Mouse (Mus musculus): Measurements from ENCODE around the gene Bbx. TPM values are rescaled to one million over a fixed set of nuclear protein-coding genes. Genes with fewer than 3 reads are reported as not detected.

The Bbx gene
- polyA plus RNA-seq, 1 experiment from 2014 or later: 43.3 TPM

GRCm38 (mm10) chr16:50251417-50251975 is 180.7 kb downstream of the Bbx start:
- H3K36me3 ChIP-seq (replicated peaks): no peaks in the 10 kb centered on the region
- WGBS: 89% methylated on average over 6 of the region's 6 CpGs
- no peak overlapping the region for H3K4me2 ChIP-seq
- H3K9ac ChIP-seq: no peak overlapping the region
- no peaks in the 10 kb centered on the region for H3K9me3 ChIP-seq
- H3K4me3 ChIP-seq (replicated peaks): no peak overlapping the region
- H3K4me1 ChIP-seq: no peaks in the 10 kb centered on the region
- ATAC-seq (ENCODE audit: low FRiP score): no peak
- no peak overlapping the region for H3K27ac ChIP-seq
- no peaks in the 10 kb centered on the region for H3K27me3 ChIP-seq

- H3K9ac ChIP-seq: no peak overlapping the region
- ATAC-seq (ENCODE audit: low FRiP score): no peak
Measured at GRCm38 (mm10) chr16:50250469-50250868, 181.7 kb downstream of the Bbx start.

GRCm38 (mm10) chr16:50249036-50249435 is 183.2 kb downstream of the Bbx start:
- H3K4me2 ChIP-seq: no peak overlapping the region
- no peak overlapping the region for H3K4me3 ChIP-seq (replicated peaks)
- ATAC-seq (ENCODE audit: low FRiP score): no peak
- no peaks in the 10 kb centered on the region for H3K9me3 ChIP-seq
- no peak overlapping the region for H3K27ac ChIP-seq
- no peaks in the 10 kb centered on the region for H3K27me3 ChIP-seq
- no peaks in the 10 kb centered on the region for H3K4me1 ChIP-seq
- H3K9ac ChIP-seq: no peak overlapping the region
- H3K36me3 ChIP-seq (replicated peaks): no peaks in the 10 kb centered on the region
- 95% methylated on average over 3 of the region's 3 CpGs for WGBS

More at GRCm38 (mm10) chr16:50250469-50250868, 181.7 kb downstream of the Bbx start:
- no peaks in the 10 kb centered on the region for H3K9me3 ChIP-seq
- no peaks in the 10 kb centered on the region for H3K4me1 ChIP-seq
- 76% methylated on average over 5 of the region's 5 CpGs for WGBS
- H3K36me3 ChIP-seq (replicated peaks): no peaks in the 10 kb centered on the region
- H3K4me2 ChIP-seq: no peak overlapping the region
- no peaks in the 10 kb centered on the region for H3K27me3 ChIP-seq
- no peak overlapping the region for H3K27ac ChIP-seq
- no peak overlapping the region for H3K4me3 ChIP-seq (replicated peaks)

- WGBS: 83% methylated on average over 4 of the region's 4 CpGs
- no peaks in the 10 kb centered on the region for H3K9me3 ChIP-seq
- no peaks in the 10 kb centered on the region for H3K4me1 ChIP-seq
- no peak overlapping the region for H3K9ac ChIP-seq
- no peak for ATAC-seq (ENCODE audit: low FRiP score)
- H3K27me3 ChIP-seq: no peaks in the 10 kb centered on the region
- H3K36me3 ChIP-seq (replicated peaks): peaks cover 5% of the 10 kb centered on the region; the same call in 1 of the 2 replicates
- no peak overlapping the region for H3K4me2 ChIP-seq
- H3K4me3 ChIP-seq (replicated peaks): no peak overlapping the region
- no peak overlapping the region for H3K27ac ChIP-seq
Measured at GRCm38 (mm10) chr16:50242444-50242843, 189.7 kb downstream of the Bbx start.

- H3K9ac ChIP-seq: no peak overlapping the region
- no peaks in the 10 kb centered on the region for H3K9me3 ChIP-seq
- WGBS: 92% methylated on average over 3 of the region's 3 CpGs
- no peaks in the 10 kb centered on the region for H3K4me1 ChIP-seq
- no peak overlapping the region for H3K4me2 ChIP-seq
- peaks cover 5% of the 10 kb centered on the region; the same call in 1 of the 2 replicates for H3K36me3 ChIP-seq (replicated peaks)
- H3K27me3 ChIP-seq: no peaks in the 10 kb centered on the region
- H3K4me3 ChIP-seq (replicated peaks): no peak overlapping the region
- H3K27ac ChIP-seq: no peak overlapping the region
- no peak for ATAC-seq (ENCODE audit: low FRiP score)
Measured at GRCm38 (mm10) chr16:50241604-50242003, 190.6 kb downstream of the Bbx start.

- Histone ChIP-seq H3K4me3 (replicated peaks) (no peak overlapping the region), H3K4me1 (no peaks in the 10 kb centered on the region), H3K36me3 (replicated peaks) (peaks cover 4% of the 10 kb centered on the region; the same call in 1 of the 2 replicates), H3K27ac (no peak overlapping the region), H3K4me2 (no peak overlapping the region), H3K27me3 (no peaks in the 10 kb centered on the region), H3K9me3 (no peaks in the 10 kb centered on the region), H3K9ac (no peak overlapping the region)
- 64% methylated on average over 3 of the region's 3 CpGs for WGBS
- no peak for ATAC-seq (ENCODE audit: low FRiP score)
Measured at GRCm38 (mm10) chr16:50235231-50235630, 197.0 kb downstream of the Bbx start.

- peaks cover 3% of the 10 kb centered on the region; the same call in 1 of the 2 replicates for H3K36me3 ChIP-seq (replicated peaks)
- no peaks in the 10 kb centered on the region for H3K4me1 ChIP-seq
- H3K9ac ChIP-seq: no peak overlapping the region
- no peaks in the 10 kb centered on the region for H3K9me3 ChIP-seq
- WGBS: 97% methylated on average over 2 of the region's 2 CpGs
- no peak overlapping the region for H3K27ac ChIP-seq
- no peak overlapping the region for H3K4me2 ChIP-seq
- no peaks in the 10 kb centered on the region for H3K27me3 ChIP-seq
- no peak for ATAC-seq (ENCODE audit: low FRiP score)
- H3K4me3 ChIP-seq (replicated peaks): no peak overlapping the region
Measured at GRCm38 (mm10) chr16:50230624-50231023, 201.6 kb downstream of the Bbx start.

GRCm38 (mm10) chr16:50228833-50229232 is 203.4 kb downstream of the Bbx start:
- no peak for ATAC-seq (ENCODE audit: low FRiP score)
- no peak overlapping the region for H3K4me2 ChIP-seq
- 91% methylated on average over 1 of the region's 1 CpGs for WGBS

GRCm38 (mm10) chr16:50226274-50226673 is 205.9 kb downstream of the Bbx start:
- Histone ChIP-seq H3K9ac (no peak overlapping the region), H3K36me3 (replicated peaks) (peaks cover 10% of the 10 kb centered on the region), H3K4me2 (no peak overlapping the region), H3K4me3 (replicated peaks) (no peak overlapping the region), H3K27ac (no peak overlapping the region), H3K4me1 (no peaks in the 10 kb centered on the region), H3K27me3 (no peaks in the 10 kb centered on the region), H3K9me3 (no peaks in the 10 kb centered on the region)
- ATAC-seq (ENCODE audit: low FRiP score): no peak
- 75% methylated on average over 1 of the region's 1 CpGs for WGBS

More at GRCm38 (mm10) chr16:50228833-50229232, 203.4 kb downstream of the Bbx start:
- H3K36me3 ChIP-seq (replicated peaks): peaks cover 11% of the 10 kb centered on the region
- no peak overlapping the region for H3K9ac ChIP-seq
- no peaks in the 10 kb centered on the region for H3K9me3 ChIP-seq
- H3K4me1 ChIP-seq: no peaks in the 10 kb centered on the region
- H3K27ac ChIP-seq: no peak overlapping the region
- no peaks in the 10 kb centered on the region for H3K27me3 ChIP-seq
- no peak overlapping the region for H3K4me3 ChIP-seq (replicated peaks)

GRCm38 (mm10) chr16:50224946-50225345 is 207.2 kb downstream of the Bbx start:
- Histone ChIP-seq H3K4me1 (no peaks in the 10 kb centered on the region), H3K36me3 (replicated peaks) (peaks cover 13% of the 10 kb centered on the region), H3K27ac (no peak overlapping the region), H3K4me3 (replicated peaks) (no peak overlapping the region), H3K9me3 (no peaks in the 10 kb centered on the region), H3K9ac (no peak overlapping the region), H3K4me2 (no peak overlapping the region), H3K27me3 (no peaks in the 10 kb centered on the region)
- no peak for ATAC-seq (ENCODE audit: low FRiP score)
- 100% methylated on average over 3 of the region's 3 CpGs for WGBS

- Histone ChIP-seq H3K27ac (no peak overlapping the region), H3K9me3 (no peaks in the 10 kb centered on the region)
- 94% methylated on average over 8 of the region's 8 CpGs for WGBS
Measured at GRCm38 (mm10) chr16:50220734-50221501, 211.3 kb downstream of the Bbx start.

GRCm38 (mm10) chr16:50217084-50217483 is 215.1 kb downstream of the Bbx start:
- Histone ChIP-seq H3K27me3 (no peaks in the 10 kb centered on the region), H3K4me3 (replicated peaks) (no peak overlapping the region), H3K9me3 (no peaks in the 10 kb centered on the region), H3K27ac (no peak overlapping the region), H3K4me2 (no peak overlapping the region), H3K36me3 (replicated peaks) (peaks cover 8% of the 10 kb centered on the region), H3K9ac (no peak overlapping the region), H3K4me1 (no peaks in the 10 kb centered on the region)
- ATAC-seq (ENCODE audit: low FRiP score): no peak

More at GRCm38 (mm10) chr16:50220734-50221501, 211.3 kb downstream of the Bbx start:
- no peak for ATAC-seq (ENCODE audit: low FRiP score)
- Histone ChIP-seq H3K4me2 (no peak overlapping the region), H3K27me3 (no peaks in the 10 kb centered on the region), H3K36me3 (replicated peaks) (peaks cover 18% of the 10 kb centered on the region), H3K9ac (no peak overlapping the region), H3K4me3 (replicated peaks) (no peak overlapping the region), H3K4me1 (no peaks in the 10 kb centered on the region)

GRCm38 (mm10) chr16:50211727-50212126 is 220.5 kb downstream of the Bbx start:
- H3K9me3 ChIP-seq: no peaks in the 10 kb centered on the region
- no peak overlapping the region for H3K4me2 ChIP-seq
- no peak overlapping the region for H3K27ac ChIP-seq
- no peaks in the 10 kb centered on the region; the same call in 1 of the 2 replicates for H3K36me3 ChIP-seq (replicated peaks)
- H3K4me3 ChIP-seq (replicated peaks): no peak overlapping the region
- no peak overlapping the region for H3K9ac ChIP-seq
- no peak for ATAC-seq (ENCODE audit: low FRiP score)
- H3K4me1 ChIP-seq: no peaks in the 10 kb centered on the region
- H3K27me3 ChIP-seq: no peaks in the 10 kb centered on the region
- WGBS: 90% methylated on average over 4 of the region's 4 CpGs

Measured in forebrain, embryonic 12.5 days (tissue).